Mouse (Mus musculus) frontal cortex, postnatal 36 days (tissue): ENCODE measurements around the gene Tas2r139.
"Not testable (repeated sequence)": the region's sequence is repeated elsewhere in the genome, so short reads cannot be mapped to it uniquely, and the experiment has no call there.

Experiments used
- DNase-seq, 2 experiments: peaks; one replicate each; pipeline ENCODE4 v3.0.0; 2022; ENCODE audit warnings: low spot score in 2 of 2

Gene Tas2r139

GRCm38 (mm10) chr6:42140636-42141035 lies at the start of gene Tas2r139:
Gene Tas2r139, plus strand, starts transcription at chr6:42140936.
- DNase-seq = no peak

DNA sequence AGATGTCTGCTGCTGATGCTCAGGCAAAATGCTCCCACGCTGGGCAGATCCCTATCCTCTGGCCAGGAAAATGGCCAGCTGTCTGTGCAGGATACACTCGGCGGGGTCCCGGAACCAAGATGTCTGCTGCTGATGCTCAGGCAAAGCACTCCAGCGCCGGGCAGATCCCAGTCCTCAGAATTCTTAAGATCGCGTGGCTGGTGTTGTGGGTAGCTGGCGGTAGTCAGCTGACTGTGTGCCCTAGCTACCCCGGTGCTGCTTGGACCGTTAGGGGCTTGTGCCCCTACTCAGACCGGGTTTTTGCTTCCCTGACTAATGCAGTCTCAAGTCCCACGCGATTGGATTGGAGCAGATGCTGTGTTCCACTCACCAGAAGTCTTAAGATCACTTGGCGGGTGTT lies 10.4 kb downstream of the Tas2r139 start:
- DNase-seq = not testable (repeated sequence)

DNA sequence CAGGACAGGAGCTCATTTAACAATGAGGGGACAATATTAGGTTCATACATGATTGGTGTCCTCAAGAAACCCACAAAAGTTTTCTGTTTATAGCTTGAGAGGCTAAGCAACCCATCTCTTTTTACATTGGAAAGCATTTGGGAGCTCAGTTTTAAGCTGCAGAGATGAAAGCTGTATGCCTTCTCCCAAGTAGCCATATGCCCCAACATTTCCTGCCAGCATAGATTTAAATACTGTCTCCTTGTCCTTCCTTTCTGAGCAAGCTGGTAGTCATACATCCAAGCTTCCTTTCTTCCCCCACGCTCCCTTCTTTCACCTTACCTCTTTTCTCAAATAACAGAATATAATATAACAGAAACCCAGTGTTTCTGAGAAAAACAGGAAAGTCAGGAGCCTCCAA lies 41.7 kb downstream of the Tas2r139 start:
- DNase-seq = peak in 1 of 2 experiments; percentile 59

GRCm38 (mm10) chr6:42186230-42186629 lies 45.5 kb downstream of the Tas2r139 start:
- DNase-seq = no peak
